Mouse (Mus musculus) hindbrain, embryonic 14.5 days (tissue): ENCODE results near the gene Foxn3. TPM values are rescaled to one million over a fixed set of nuclear protein-coding genes. Genes with fewer than 3 reads are reported as not detected.

Experiments
- ATAC-seq: fragments of 200-750 bp; cut with Nextera tagmentation; 2 replicates; pipeline ENCODE4 v1.8.0; 2017; ENCODE audit warnings: moderate number of reproducible peaks, mild to moderate bottlenecking, moderate TSS enrichment, moderate library complexity; ENCODE audit not compliant: low FRiP score
- DNase-seq: peaks from one replicate; pipeline ENCODE4 v3.0.0-alpha.2; 2015; ENCODE audit warnings: low spot score
- H3K27ac ChIP-seq: fragments of 300-500 bp; sonication (generic); 2 replicates; pipeline ENCODE4 v1.5.1; 2014; ENCODE audit warnings: mild to moderate bottlenecking, moderate library complexity
- H3K27me3 ChIP-seq: fragments of 300-500 bp; sonication (generic); 2 replicates; pipeline ENCODE4 v1.6.1; 2014; ENCODE audit warnings: mild to moderate bottlenecking, low read length, mixed read lengths; ENCODE audit not compliant: control insufficient read depth, insufficient read depth
- H3K36me3 ChIP-seq: fragments of 300-500 bp; sonication (generic); replicated peaks from 2 replicates; pipeline ENCODE4 v1.6.1; 2014; ENCODE audit not compliant: control insufficient read depth, insufficient read depth
- H3K4me1 ChIP-seq: fragments of 300-500 bp; sonication (generic); replicated peaks from 2 replicates; pipeline ENCODE4 v1.6.1; 2014; ENCODE audit warnings: antibody characterized with exemption, low read length, mixed read lengths; ENCODE audit not compliant: control insufficient read depth, insufficient read depth
- H3K4me2 ChIP-seq: fragments of 300-500 bp; sonication (generic); replicated peaks from 2 replicates; pipeline ENCODE4 v1.6.1; 2014; ENCODE audit warnings: mild to moderate bottlenecking, moderate library complexity
- H3K4me3 ChIP-seq: fragments of 300-500 bp; sonication (generic); replicated peaks from 2 replicates; pipeline ENCODE4 v1.5.1; 2014; ENCODE audit warnings: mild to moderate bottlenecking, low read length
- H3K9ac ChIP-seq: fragments of 300-500 bp; sonication (generic); 2 replicates; pipeline ENCODE4 v1.6.1; 2014
- H3K9me3 ChIP-seq: fragments of 300-500 bp; sonication (generic); 2 replicates; pipeline ENCODE4 v1.6.1; 2016; ENCODE audit warnings: low read length; ENCODE audit not compliant: control insufficient read depth
- WGBS: fragments of 180-500 bp; shearing (Covaris S2); extraction: QIAGEN DNeasy Blood & Tissue Kit; methylation state at CpG from one replicate; pipeline ENCODE4 v1.1.7; 2014; 5-methylcytosine and 5-hydroxymethylcytosine counted together
- polyA plus RNA-seq: library from polyadenylated mRNA; unstranded; fragments of >200 nt; fragmentation: Nextera tagmentation; extraction: Ambion mirVana; gene quantifications from 2 replicates; pipeline ENCODE4 v1.2.1, GENCODE M21; 2014

The Foxn3 gene
- polyA plus RNA-seq, 1 experiment from 2014 or later: 84.9 TPM

DNA sequence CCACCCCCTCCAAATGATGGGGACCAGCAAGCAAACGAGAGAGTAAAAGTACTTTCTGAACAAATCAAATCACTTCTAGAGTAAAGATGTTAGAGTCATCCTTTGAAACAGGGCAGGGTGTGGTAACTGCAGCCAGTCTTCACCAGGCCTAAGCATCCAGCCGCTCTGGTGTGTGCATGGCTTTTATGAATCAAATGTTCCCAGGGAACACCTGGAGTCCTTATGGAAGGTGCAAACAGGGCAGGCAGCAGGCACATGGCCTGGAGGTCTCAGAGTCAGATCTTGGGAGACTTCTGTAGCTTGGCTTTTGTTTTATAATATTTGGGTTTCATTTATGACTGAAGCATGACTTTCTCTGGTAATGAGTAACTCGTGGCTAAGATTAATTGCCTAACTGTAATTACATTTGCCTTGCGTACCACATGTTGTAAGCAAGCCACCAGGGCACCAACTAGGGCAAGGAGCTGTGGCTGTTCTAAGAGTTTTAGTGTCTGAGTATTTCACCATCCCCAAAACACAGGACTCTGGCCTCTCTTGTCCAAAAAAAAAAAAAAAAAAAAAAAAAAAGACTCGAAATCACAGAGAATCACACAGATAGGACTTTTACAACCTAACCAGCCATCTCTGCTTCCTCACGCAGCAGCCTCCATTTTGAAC, 118.2 kb downstream of the Foxn3 start:
- H3K36me3 ChIP-seq: no peaks in the 10 kb centered on the region
- no peak overlapping the region for H3K9ac ChIP-seq
- DNase-seq (no peak), ATAC-seq (no peak)
- H3K4me2 ChIP-seq: no peak overlapping the region
- no peaks in the 10 kb centered on the region for H3K9me3 ChIP-seq
- H3K4me3 ChIP-seq: no peak overlapping the region
- H3K4me1 ChIP-seq: no peaks in the 10 kb centered on the region
- no peaks in the 10 kb centered on the region for H3K27me3 ChIP-seq
- no peak overlapping the region for H3K27ac ChIP-seq
- WGBS: 72% methylated on average over 6 of the region's 6 CpGs

DNA sequence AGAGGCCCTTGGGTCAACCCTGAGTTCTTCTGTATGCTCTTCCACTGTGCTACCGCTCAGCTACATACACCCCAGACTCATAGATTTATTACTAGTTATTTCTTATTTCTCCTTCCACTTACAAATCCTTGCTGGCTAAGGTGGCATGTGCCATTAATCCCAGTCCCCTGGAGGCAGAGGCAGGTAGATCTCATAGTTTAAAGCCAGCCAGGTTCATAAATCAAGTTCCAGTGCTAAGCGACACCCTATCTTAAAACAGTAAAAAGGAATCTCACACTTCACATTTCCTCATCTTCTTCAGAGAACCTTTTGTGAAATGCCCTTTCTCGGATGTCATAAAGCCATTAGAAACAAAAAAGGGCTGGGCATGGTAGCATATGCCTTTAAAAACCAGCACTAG, 120.6 kb downstream of the Foxn3 start:
- ATAC-seq: no peak

DNA sequence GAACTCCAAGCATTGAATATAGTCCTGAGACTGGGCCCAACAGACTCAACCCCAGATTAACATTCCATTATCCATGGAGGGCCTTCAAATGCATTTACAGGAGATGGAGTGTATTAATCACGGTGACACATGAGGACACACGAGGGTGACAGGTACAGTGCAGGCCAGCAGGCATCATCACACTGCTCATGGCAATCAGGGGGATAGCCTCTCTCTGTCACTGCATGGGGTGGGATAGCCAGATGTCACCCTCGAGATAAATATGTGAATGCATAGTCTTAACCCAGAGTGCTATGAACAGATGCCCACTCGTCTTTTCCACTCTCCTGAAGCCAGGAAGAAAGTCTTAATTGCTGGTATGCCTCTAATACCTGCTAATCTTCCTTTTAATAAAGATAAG, 122.4 kb downstream of the Foxn3 start:
- no peak for ATAC-seq

More for the DNA sequence above, 120.6 kb downstream of the Foxn3 start:
- WGBS: 97% methylated on average over 3 of the region's 3 CpGs
- H3K4me1 ChIP-seq: no peaks in the 10 kb centered on the region
- no peak overlapping the region for H3K4me3 ChIP-seq
- no peak for DNase-seq
- no peak overlapping the region for H3K27ac ChIP-seq
- no peak overlapping the region for H3K4me2 ChIP-seq
- no peaks in the 10 kb centered on the region for H3K27me3 ChIP-seq
- H3K36me3 ChIP-seq: no peaks in the 10 kb centered on the region
- no peaks in the 10 kb centered on the region for H3K9me3 ChIP-seq
- H3K9ac ChIP-seq: no peak overlapping the region

DNA sequence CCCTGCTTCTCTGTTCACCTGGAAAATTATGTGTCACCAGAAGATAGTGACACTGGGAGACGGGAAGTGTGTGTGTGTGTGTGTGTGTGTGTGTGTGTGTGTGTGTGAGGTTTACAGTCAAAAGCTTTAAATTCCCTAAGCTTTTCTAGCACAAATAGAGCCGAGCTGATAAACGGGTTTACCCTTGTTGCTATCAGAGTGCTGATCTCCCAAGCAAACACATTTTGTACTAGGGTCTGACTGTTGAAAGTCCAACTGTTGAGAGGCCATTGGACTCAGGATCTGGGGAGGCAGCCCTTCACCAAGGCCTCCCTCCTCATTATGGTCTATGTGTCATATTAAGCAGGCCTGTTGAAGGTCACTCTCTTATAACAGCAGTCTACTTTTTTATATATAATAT, 123.4 kb downstream of the Foxn3 start:
- no peak overlapping the region for H3K27ac ChIP-seq
- no peak overlapping the region for H3K9ac ChIP-seq
- no peak for ATAC-seq
- no peaks in the 10 kb centered on the region for H3K4me1 ChIP-seq
- no peaks in the 10 kb centered on the region for H3K9me3 ChIP-seq
- H3K4me3 ChIP-seq: no peak overlapping the region
- no peak for DNase-seq
- no peak overlapping the region for H3K4me2 ChIP-seq
- H3K27me3 ChIP-seq: no peaks in the 10 kb centered on the region
- H3K36me3 ChIP-seq: no peaks in the 10 kb centered on the region
- 72% methylated on average over 3 of the region's 3 CpGs for WGBS

More for the DNA sequence above, 122.4 kb downstream of the Foxn3 start:
- 68% methylated on average over 4 of the region's 4 CpGs for WGBS
- H3K9ac ChIP-seq: no peak overlapping the region
- no peaks in the 10 kb centered on the region for H3K4me1 ChIP-seq
- no peak overlapping the region for H3K27ac ChIP-seq
- no peak overlapping the region for H3K4me3 ChIP-seq
- DNase-seq: no peak
- no peaks in the 10 kb centered on the region for H3K36me3 ChIP-seq
- H3K27me3 ChIP-seq: no peaks in the 10 kb centered on the region
- H3K4me2 ChIP-seq: no peak overlapping the region
- H3K9me3 ChIP-seq: no peaks in the 10 kb centered on the region

DNA sequence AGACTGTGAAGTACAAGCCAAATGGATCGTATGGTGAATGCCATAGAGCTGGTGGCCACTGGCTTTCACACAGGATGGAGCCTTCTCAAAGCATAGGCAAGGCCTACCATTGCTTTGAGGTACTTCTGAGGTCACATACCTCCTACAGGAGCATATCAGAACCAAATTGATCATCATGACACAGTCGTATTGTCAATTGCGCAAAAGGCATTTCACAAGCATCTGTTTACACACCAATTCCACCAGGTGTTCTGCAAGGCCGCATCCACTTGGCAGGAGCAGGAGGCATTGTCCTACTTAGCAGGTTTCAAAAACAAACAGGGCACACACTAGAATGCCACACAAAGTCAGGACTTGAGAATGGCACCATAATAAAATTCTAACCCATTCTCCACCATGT, 128.2 kb downstream of the Foxn3 start:
- Histone ChIP-seq H3K9me3 (no peaks in the 10 kb centered on the region), H3K27ac (no peak overlapping the region), H3K4me3 (no peak overlapping the region), H3K4me2 (no peak overlapping the region), H3K27me3 (no peaks in the 10 kb centered on the region), H3K4me1 (no peaks in the 10 kb centered on the region), H3K36me3 (no peaks in the 10 kb centered on the region), H3K9ac (no peak overlapping the region)
- ATAC-seq: no peak
- WGBS: 90% methylated on average over 4 of the region's 4 CpGs
- DNase-seq: no peak

DNA sequence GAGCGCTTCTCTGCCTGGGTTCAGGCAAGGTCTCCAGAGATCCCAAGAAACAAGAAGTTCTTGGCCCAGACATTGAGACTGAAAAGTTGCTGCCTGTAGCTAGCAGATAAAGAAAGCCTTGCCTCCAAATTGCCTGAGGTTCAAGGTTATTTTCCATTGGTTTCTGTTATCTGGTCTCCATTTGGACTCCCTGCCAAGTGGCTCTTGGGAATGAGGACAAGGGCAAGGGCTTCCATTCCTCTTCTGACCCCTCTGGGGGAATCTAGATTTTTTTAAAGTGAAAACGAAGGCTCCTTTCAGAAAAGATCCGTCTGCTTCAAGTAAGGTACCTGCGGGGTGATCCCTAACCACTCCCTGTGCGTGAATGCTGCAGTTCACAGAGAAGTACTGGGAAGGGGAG, 130.0 kb downstream of the Foxn3 start:
- H3K36me3 ChIP-seq: no peaks in the 10 kb centered on the region
- H3K27ac ChIP-seq: no peak overlapping the region
- no peak overlapping the region for H3K4me2 ChIP-seq
- no peaks in the 10 kb centered on the region for H3K9me3 ChIP-seq
- H3K9ac ChIP-seq: no peak overlapping the region
- no peaks in the 10 kb centered on the region for H3K27me3 ChIP-seq
- ATAC-seq (no peak), DNase-seq (no peak)
- no peak overlapping the region for H3K4me3 ChIP-seq
- H3K4me1 ChIP-seq: no peaks in the 10 kb centered on the region
- 88% methylated on average over 5 of the region's 5 CpGs for WGBS

DNA sequence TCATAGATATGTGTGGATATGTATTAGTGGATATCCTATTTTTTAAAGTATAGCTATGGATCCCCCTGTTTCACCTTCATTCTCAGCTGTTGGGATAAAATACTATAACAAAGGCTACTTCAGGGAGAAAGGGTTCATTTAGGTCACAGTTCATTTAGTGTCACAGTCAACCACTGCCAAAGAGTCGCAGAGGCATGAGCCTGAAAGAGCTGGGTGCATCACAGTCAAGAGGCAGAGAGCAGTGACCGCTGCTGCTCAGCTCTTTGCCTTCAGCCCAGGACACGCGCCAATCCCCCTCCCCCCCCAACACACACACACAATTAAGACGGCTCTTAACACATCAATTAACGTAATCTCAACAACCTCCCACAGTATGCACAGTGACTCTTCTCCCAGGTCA, 131.8 kb downstream of the Foxn3 start:
- ATAC-seq (no peak), DNase-seq (no peak)
- Histone ChIP-seq H3K4me3 (no peak overlapping the region), H3K27me3 (no peaks in the 10 kb centered on the region), H3K4me2 (no peak overlapping the region), H3K9me3 (no peaks in the 10 kb centered on the region), H3K9ac (no peak overlapping the region), H3K27ac (no peak overlapping the region), H3K36me3 (no peaks in the 10 kb centered on the region), H3K4me1 (no peaks in the 10 kb centered on the region)
- 81% methylated on average over 6 of the region's 6 CpGs for WGBS

DNA sequence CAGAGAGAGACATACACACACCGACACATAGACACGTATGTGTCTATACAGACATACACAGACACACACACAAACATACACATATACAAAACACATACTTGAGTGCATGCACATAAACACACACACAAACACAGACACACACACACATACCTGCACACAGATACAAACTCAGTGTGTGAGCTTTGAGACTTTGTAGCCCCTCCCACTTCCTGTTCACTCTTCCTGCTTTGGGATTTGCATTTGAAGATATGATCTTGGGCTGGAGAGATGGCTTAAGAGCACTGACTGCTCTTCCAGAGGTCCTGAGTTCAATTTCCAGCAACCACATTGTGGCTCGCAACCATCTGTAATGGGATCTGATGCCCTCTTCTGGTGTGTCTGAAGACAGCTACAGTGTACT, 132.4 kb downstream of the Foxn3 start:
- H3K9me3 ChIP-seq: no peaks in the 10 kb centered on the region
- WGBS: 97% methylated on average over 3 of the region's 3 CpGs
- no peak overlapping the region for H3K4me3 ChIP-seq
- no peaks in the 10 kb centered on the region for H3K36me3 ChIP-seq
- no peaks in the 10 kb centered on the region for H3K4me1 ChIP-seq
- no peak overlapping the region for H3K4me2 ChIP-seq
- no peak for ATAC-seq
- H3K27me3 ChIP-seq: no peaks in the 10 kb centered on the region
- H3K9ac ChIP-seq: no peak overlapping the region
- H3K27ac ChIP-seq: no peak overlapping the region
- DNase-seq: no peak

DNA sequence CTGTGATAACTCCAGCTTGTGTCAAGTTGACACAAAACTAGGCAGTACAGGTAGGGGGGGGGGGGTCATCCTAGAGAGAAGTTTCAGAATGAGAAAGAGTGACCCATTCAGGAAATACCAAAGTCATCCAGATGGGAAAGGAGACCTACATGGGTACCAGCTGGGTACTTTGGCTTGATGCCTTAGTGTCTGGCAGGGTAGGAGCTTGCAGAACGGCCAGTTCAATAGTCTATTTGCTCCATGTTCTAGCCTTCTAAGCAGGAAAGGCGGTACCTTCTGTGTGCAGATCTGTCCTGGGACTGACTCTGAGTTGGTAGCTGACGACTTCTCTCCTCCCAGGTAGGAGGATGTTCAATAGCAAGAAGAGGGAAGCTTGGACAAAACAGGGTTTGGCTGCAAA, 134.3 kb downstream of the Foxn3 start:
- Histone ChIP-seq H3K4me3 (no peak overlapping the region), H3K9me3 (no peaks in the 10 kb centered on the region), H3K27me3 (no peaks in the 10 kb centered on the region), H3K9ac (no peak overlapping the region), H3K36me3 (no peaks in the 10 kb centered on the region), H3K4me2 (no peak overlapping the region), H3K4me1 (no peaks in the 10 kb centered on the region), H3K27ac (no peak overlapping the region)
- WGBS: 92% methylated on average over 3 of the region's 3 CpGs
- DNase-seq (no peak), ATAC-seq (no peak)
